Mouse (Mus musculus) heart, embryonic 12.5 days (tissue): ENCODE measurements at regions not wholly inside any gene's neighbourhood (a gene's known extent, or its start where the extent isn't known, plus 50 kb on each side); places are given as distances from the start of the nearest gene placed in this dataset.

Experiments
- ATAC-seq: fragments of 200-750 bp; cut with Nextera tagmentation; 2 replicates; pipeline ENCODE4 v1.8.0; 2017; ENCODE audit warnings: moderate TSS enrichment, moderate library complexity; ENCODE audit not compliant: insufficient number of reproducible peaks, low FRiP score
- H3K27ac ChIP-seq: fragments of 300-500 bp; sonication (generic); 2 replicates; pipeline ENCODE4 v1.5.1; 2016; ENCODE audit warnings: mild to moderate bottlenecking, moderate library complexity; ENCODE audit not compliant: poor library complexity, severe bottlenecking
- H3K27me3 ChIP-seq: fragments of 300-500 bp; sonication (generic); replicated peaks from 2 replicates; pipeline ENCODE4 v1.6.1; 2016; ENCODE audit warnings: mild to moderate bottlenecking, moderate library complexity
- H3K36me3 ChIP-seq: fragments of 300-500 bp; sonication (generic); 2 replicates; pipeline ENCODE4 v1.6.1; 2016; ENCODE audit warnings: mild to moderate bottlenecking, moderate library complexity
- H3K4me1 ChIP-seq: fragments of 300-500 bp; sonication (generic); replicated peaks from 2 replicates; pipeline ENCODE4 v1.6.1; 2016; ENCODE audit warnings: mild to moderate bottlenecking
- H3K4me2 ChIP-seq: fragments of 300-500 bp; sonication (generic); 2 replicates; pipeline ENCODE4 v1.6.1; 2016; ENCODE audit warnings: mild to moderate bottlenecking, moderate library complexity
- H3K4me3 ChIP-seq: fragments of 300-500 bp; sonication (generic); 2 replicates; pipeline ENCODE4 v1.5.1; 2016; ENCODE audit warnings: mild to moderate bottlenecking
- H3K9ac ChIP-seq: fragments of 300-500 bp; sonication (generic); 2 replicates; pipeline ENCODE4 v1.6.1; 2016; ENCODE audit warnings: mild to moderate bottlenecking, moderate library complexity
- H3K9me3 ChIP-seq: fragments of 300-500 bp; sonication (generic); replicated peaks from 2 replicates; pipeline ENCODE4 v1.6.1; 2016; ENCODE audit warnings: mild to moderate bottlenecking, moderate library complexity
- WGBS: fragments of 180-500 bp; shearing (Covaris S2); methylation state at CpG from one replicate; pipeline ENCODE4 v1.1.7; 2016; 5-methylcytosine and 5-hydroxymethylcytosine counted together

- Histone ChIP-seq H3K4me2 (no peak overlapping the region), H3K4me3 (no peak overlapping the region), H3K27ac (no peak overlapping the region), H3K36me3 (no peaks in the 10 kb centered on the region), H3K9ac (no peak overlapping the region), H3K4me1 (no peaks in the 10 kb centered on the region), H3K9me3 (no peaks in the 10 kb centered on the region), H3K27me3 (no peaks in the 10 kb centered on the region)
- 76% methylated on average over 1 of the region's 1 CpGs for WGBS
- ATAC-seq = no peak
Observed at GRCm38 (mm10) chr4:12766763-12767162, 594.9 kb upstream of the Fam92a start.

- H3K9ac ChIP-seq = no peak overlapping the region
- H3K4me1 ChIP-seq = no peaks in the 10 kb centered on the region
- no peak for ATAC-seq
- H3K36me3 ChIP-seq = no peaks in the 10 kb centered on the region
- H3K4me3 ChIP-seq = no peak overlapping the region
- H3K27ac ChIP-seq = no peak overlapping the region
- WGBS = 55% methylated on average over 2 of the region's 2 CpGs
- H3K27me3 ChIP-seq = no peaks in the 10 kb centered on the region
- no peak overlapping the region for H3K4me2 ChIP-seq
- H3K9me3 ChIP-seq = no peaks in the 10 kb centered on the region
Observed at GRCm38 (mm10) chr4:12750817-12751216, 579.0 kb upstream of the Fam92a start.

GRCm38 (mm10) chr4:12749874-12750273 lies 578.1 kb upstream of the Fam92a start:
- H3K36me3 ChIP-seq = no peaks in the 10 kb centered on the region
- H3K27ac ChIP-seq = no peak overlapping the region
- H3K9me3 ChIP-seq = no peaks in the 10 kb centered on the region
- no peak for ATAC-seq
- H3K4me3 ChIP-seq = no peak overlapping the region
- no peak overlapping the region for H3K9ac ChIP-seq
- no peaks in the 10 kb centered on the region for H3K27me3 ChIP-seq
- 75% methylated on average over 1 of the region's 1 CpGs for WGBS
- no peaks in the 10 kb centered on the region for H3K4me1 ChIP-seq
- no peak overlapping the region for H3K4me2 ChIP-seq

- no peak overlapping the region for H3K4me2 ChIP-seq
- no peaks in the 10 kb centered on the region for H3K4me1 ChIP-seq
- H3K36me3 ChIP-seq = no peaks in the 10 kb centered on the region
- WGBS = 68% methylated on average over 5 of the region's 5 CpGs
- ATAC-seq = no peak
- H3K27me3 ChIP-seq = no peaks in the 10 kb centered on the region
- no peak overlapping the region for H3K9ac ChIP-seq
- no peak overlapping the region for H3K4me3 ChIP-seq
- H3K27ac ChIP-seq = no peak overlapping the region
- no peaks in the 10 kb centered on the region for H3K9me3 ChIP-seq
Observed at GRCm38 (mm10) chr4:12743714-12744327, 572.0 kb upstream of the Fam92a start.

GRCm38 (mm10) chr4:12736411-12736810 lies 564.6 kb upstream of the Fam92a start:
- no peak overlapping the region for H3K4me2 ChIP-seq
- no peak overlapping the region for H3K9ac ChIP-seq
- no peaks in the 10 kb centered on the region for H3K36me3 ChIP-seq
- 67% methylated on average over 3 of the region's 3 CpGs for WGBS
- H3K9me3 ChIP-seq = no peaks in the 10 kb centered on the region
- H3K4me3 ChIP-seq = no peak overlapping the region
- ATAC-seq = no peak
- H3K27ac ChIP-seq = no peak overlapping the region
- no peaks in the 10 kb centered on the region for H3K27me3 ChIP-seq
- no peaks in the 10 kb centered on the region for H3K4me1 ChIP-seq

GRCm38 (mm10) chr4:12700189-12700588 lies 528.4 kb upstream of the Fam92a start:
- Histone ChIP-seq H3K36me3 (no peaks in the 10 kb centered on the region), H3K4me1 (no peaks in the 10 kb centered on the region), H3K9me3 (no peaks in the 10 kb centered on the region), H3K4me3 (no peak overlapping the region), H3K27me3 (no peaks in the 10 kb centered on the region), H3K27ac (no peak overlapping the region), H3K4me2 (no peak overlapping the region), H3K9ac (no peak overlapping the region)
- 38% methylated on average over 1 of the region's 1 CpGs for WGBS
- no peak for ATAC-seq

- H3K27me3 ChIP-seq = no peaks in the 10 kb centered on the region
- WGBS = 77% methylated on average over 3 of the region's 3 CpGs
- no peaks in the 10 kb centered on the region for H3K4me1 ChIP-seq
- H3K4me3 ChIP-seq = no peak overlapping the region
- H3K9me3 ChIP-seq = no peaks in the 10 kb centered on the region
- no peak overlapping the region for H3K4me2 ChIP-seq
- no peak overlapping the region for H3K27ac ChIP-seq
- H3K36me3 ChIP-seq = no peaks in the 10 kb centered on the region
- no peak for ATAC-seq
- no peak overlapping the region for H3K9ac ChIP-seq
Observed at GRCm38 (mm10) chr4:12677814-12678213, 506.0 kb upstream of the Fam92a start.

- Histone ChIP-seq H3K4me3 (no peak overlapping the region), H3K4me1 (no peaks in the 10 kb centered on the region), H3K27ac (no peak overlapping the region), H3K9me3 (no peaks in the 10 kb centered on the region), H3K4me2 (no peak overlapping the region), H3K27me3 (no peaks in the 10 kb centered on the region), H3K36me3 (no peaks in the 10 kb centered on the region), H3K9ac (no peak overlapping the region)
- WGBS = 75% methylated on average over 7 of the region's 7 CpGs
- ATAC-seq = no peak
Observed at GRCm38 (mm10) chr4:12671399-12671798, 499.6 kb upstream of the Fam92a start.

- Histone ChIP-seq H3K36me3 (no peaks in the 10 kb centered on the region), H3K4me1 (no peaks in the 10 kb centered on the region), H3K27ac (no peak overlapping the region), H3K27me3 (no peaks in the 10 kb centered on the region), H3K4me3 (no peak overlapping the region), H3K9me3 (no peaks in the 10 kb centered on the region), H3K4me2 (no peak overlapping the region), H3K9ac (no peak overlapping the region)
- 36% methylated on average over 2 of the region's 2 CpGs for WGBS
- no peak for ATAC-seq
Observed at GRCm38 (mm10) chr4:12663176-12663575, 491.4 kb upstream of the Fam92a start.

- no peak for ATAC-seq
- Histone ChIP-seq H3K36me3 (no peaks in the 10 kb centered on the region), H3K4me2 (no peak overlapping the region), H3K9ac (no peak overlapping the region), H3K27ac (no peak overlapping the region), H3K4me1 (no peaks in the 10 kb centered on the region), H3K9me3 (no peaks in the 10 kb centered on the region), H3K27me3 (no peaks in the 10 kb centered on the region), H3K4me3 (no peak overlapping the region)
- 65% methylated on average over 1 of the region's 1 CpGs for WGBS
Observed at GRCm38 (mm10) chr4:12662683-12663082, 490.9 kb upstream of the Fam92a start.

- Histone ChIP-seq H3K27me3 (no peaks in the 10 kb centered on the region), H3K9ac (no peak overlapping the region), H3K4me1 (0 out of 2 replicates have a peak, but pooled peaks cover 5% of the 10 kb centered on the region), H3K36me3 (no peaks in the 10 kb centered on the region), H3K9me3 (no peaks in the 10 kb centered on the region), H3K4me3 (no peak overlapping the region), H3K27ac (no peak overlapping the region), H3K4me2 (no peak overlapping the region)
- WGBS = 76% methylated on average over 1 of the region's 1 CpGs
- no peak for ATAC-seq
Observed at GRCm38 (mm10) chr4:12659084-12659483, 487.3 kb upstream of the Fam92a start.

- no peak overlapping the region for H3K9ac ChIP-seq
- ATAC-seq = no peak
- 0 out of 2 replicates have a peak, but pooled peaks cover 5% of the 10 kb centered on the region for H3K4me1 ChIP-seq
- H3K4me2 ChIP-seq = no peak overlapping the region
- H3K9me3 ChIP-seq = no peaks in the 10 kb centered on the region
- WGBS = 47% methylated on average over 6 of the region's 6 CpGs
- H3K36me3 ChIP-seq = no peaks in the 10 kb centered on the region
- no peaks in the 10 kb centered on the region for H3K27me3 ChIP-seq
- H3K4me3 ChIP-seq = no peak overlapping the region
- no peak overlapping the region for H3K27ac ChIP-seq
Observed at GRCm38 (mm10) chr4:12658594-12658993, 486.8 kb upstream of the Fam92a start.
